In the genomic region with DNA sequence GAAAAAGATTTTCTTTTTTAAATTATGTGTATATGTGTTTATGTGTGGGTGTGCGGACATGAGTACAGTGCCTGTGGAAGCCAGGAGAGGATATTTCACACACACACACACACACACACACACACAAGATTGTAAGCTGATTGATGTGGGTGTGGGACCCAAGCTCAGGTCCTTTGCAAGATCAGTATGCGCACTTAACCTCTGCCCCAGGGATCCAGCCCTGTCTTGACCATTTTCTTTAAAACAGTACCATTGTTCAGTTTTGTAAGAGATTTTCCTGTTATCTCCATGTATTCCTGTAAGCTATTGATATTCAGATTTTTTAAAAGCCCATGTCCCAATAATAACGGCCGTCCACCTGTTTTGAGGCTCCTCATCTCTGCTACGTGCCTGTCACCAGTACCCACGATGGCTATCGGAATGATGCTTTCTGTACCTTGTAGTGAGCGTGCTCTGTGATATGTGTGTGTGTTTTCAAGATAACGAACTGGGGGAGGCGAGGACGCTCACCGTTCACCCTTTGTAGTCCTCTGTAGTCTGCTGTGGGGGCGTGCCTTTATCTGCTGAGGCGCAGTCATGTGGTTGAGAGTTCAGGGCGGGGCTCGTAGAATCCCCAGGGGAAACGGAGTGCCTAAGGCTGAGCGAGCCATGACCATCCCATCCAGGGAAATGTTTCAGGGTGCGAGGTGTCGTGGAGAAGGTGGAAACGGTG, we compare ENCODE assay signal across 19 mouse cellular contexts.
DNase-seq lines count a peak whose midpoint lies in the region; ATAC-seq and TF ChIP-seq lines count a peak whose summit lies in the region.
"Had no signal": no experiment of that assay in that cellular context is flagged by ENCODE, and none has a peak within 500 bp of the region (broad histone marks: within the 10 kb centered on the region; RNA-seq: fewer than 3 reads in every experiment).

No protein-coding gene starts in this region.

- no peak overlapping the region for H3K4me3 ChIP-seq in heart, embryonic 11.5 days (ENCODE audit: low read depth, low read length)
- H3K4me3 ChIP-seq in liver, embryonic 12.5 days = peak overlapping the region; percentile 29; the same call in 1 of the 2 replicates
- H3K4me3 ChIP-seq in hindbrain, postnatal 0 days (ENCODE audit: low read length) = no peak overlapping the region
- H3K4me3 ChIP-seq: forebrain, embryonic 12.5 days; heart, embryonic 15.5 days; limb, embryonic 12.5 days had no signal

- DNase-seq in heart, postnatal 10 days = no peak
- DNase-seq in testis, postnatal 14 days (ENCODE audit: low spot score) = peak; percentile 33
- no peak for DNase-seq in testis, postnatal 10 days (ENCODE audit: low spot score)
- DNase-seq in hindbrain, postnatal 0 days (ENCODE audit: low spot score) = no peak
- DNase-seq in adrenal gland, adult 8-10 months = no peak
- DNase-seq: adrenal gland, postnatal 14 days; cerebellum, adult 18-20 months; kidney, postnatal 10 days; layer of hippocampus, postnatal 36 days; lung, postnatal 14 days; right cerebral cortex, adult 18-20 months; thymus, postnatal 14 days had no signal

- no peaks in the 10 kb centered on the region for H3K27me3 ChIP-seq in heart, embryonic 11.5 days (ENCODE audit: control insufficient read depth, insufficient read depth, low read length)
- H3K27me3 ChIP-seq in liver, embryonic 12.5 days (replicated peaks) = no peaks in the 10 kb centered on the region
- H3K27me3 ChIP-seq in hindbrain, postnatal 0 days (ENCODE audit: insufficient read depth, low read length) = no peaks in the 10 kb centered on the region
- H3K27me3 ChIP-seq: forebrain, embryonic 12.5 days; heart, embryonic 15.5 days; limb, embryonic 12.5 days; Patski had no signal

- WGBS in heart, embryonic 11.5 days (ENCODE audit: insufficient replicate concordance) = 53% methylated on average over 21 of the region's 21 CpGs
- WGBS in liver, embryonic 12.5 days (ENCODE audit: insufficient replicate concordance) = 20% methylated on average over 21 of the region's 21 CpGs
- 83% methylated on average over 21 of the region's 21 CpGs for WGBS in hindbrain, postnatal 0 days

- ATAC-seq in heart, embryonic 11.5 days (replicated peaks; ENCODE audit: insufficient number of reproducible peaks, low FRiP score, low TSS enrichment) = peak; percentile 87
- ATAC-seq in liver, embryonic 12.5 days = peak; percentile 98
- no peak for ATAC-seq in hindbrain, postnatal 0 days
- ATAC-seq: hindbrain, embryonic 16.5 days; Patski had no signal

- intact Hi-C loops in heart, postnatal 10 days (cut with DNase I) = no loop called here

- H3K4me1 ChIP-seq in heart, embryonic 11.5 days (ENCODE audit: control insufficient read depth, insufficient read depth, low read length) = peaks cover 4% of the 10 kb centered on the region; the same call in 1 of the 2 replicates
- H3K4me1 ChIP-seq in liver, embryonic 12.5 days = peaks cover 17% of the 10 kb centered on the region
- no peaks in the 10 kb centered on the region for H3K4me1 ChIP-seq in hindbrain, postnatal 0 days (ENCODE audit: insufficient read depth, low read length)
- H3K4me1 ChIP-seq: forebrain, embryonic 12.5 days; heart, embryonic 15.5 days; limb, embryonic 12.5 days had no signal

- H3K9me3 ChIP-seq in heart, embryonic 11.5 days (replicated peaks; ENCODE audit: control insufficient read depth, low read length) = no peaks in the 10 kb centered on the region
- H3K9me3 ChIP-seq in liver, embryonic 12.5 days (replicated peaks) = 0 out of 2 replicates have a peak, but pooled peaks cover 2% of the 10 kb centered on the region
- H3K9me3 ChIP-seq in hindbrain, postnatal 0 days (ENCODE audit: low read length) = no peaks in the 10 kb centered on the region
- H3K9me3 ChIP-seq: forebrain, embryonic 12.5 days; heart, embryonic 15.5 days; limb, embryonic 12.5 days had no signal

- peak overlapping the region; percentile 40 for H3K4me2 ChIP-seq in heart, embryonic 11.5 days
- peak overlapping the region; percentile 64 for H3K4me2 ChIP-seq in liver, embryonic 12.5 days
- no peak overlapping the region for H3K4me2 ChIP-seq in hindbrain, postnatal 0 days (ENCODE audit: low read depth, low read length)
- H3K4me2 ChIP-seq: forebrain, embryonic 12.5 days; heart, embryonic 15.5 days; limb, embryonic 12.5 days had no signal

- TF ChIP-seq CTCF in hindbrain, postnatal 0 days (IDR thresholded peaks at IDR 0.05; ENCODE audit: low read depth) = no peak

- H3K36me3 ChIP-seq in heart, embryonic 11.5 days (ENCODE audit: control insufficient read depth, insufficient read depth, low read length) = peaks cover 5% of the 10 kb centered on the region; the same call in 1 of the 2 replicates
- H3K36me3 ChIP-seq in liver, embryonic 12.5 days = peaks cover 2% of the 10 kb centered on the region; the same call in 1 of the 2 replicates
- peaks cover 25% of the 10 kb centered on the region; the same call in 1 of the 2 replicates for H3K36me3 ChIP-seq in hindbrain, postnatal 0 days (ENCODE audit: insufficient read depth, low read length)

- no peak overlapping the region for H3K9ac ChIP-seq in heart, embryonic 11.5 days (ENCODE audit: low read depth, low read length)
- peak overlapping the region; percentile 29; the same call in 1 of the 2 replicates for H3K9ac ChIP-seq in liver, embryonic 12.5 days
- no peak overlapping the region for H3K9ac ChIP-seq in hindbrain, postnatal 0 days (replicated peaks; ENCODE audit: low read length)
- H3K9ac ChIP-seq: forebrain, embryonic 12.5 days; heart, embryonic 15.5 days; limb, embryonic 12.5 days had no signal

- no peak overlapping the region for H3K27ac ChIP-seq in heart, embryonic 11.5 days (ENCODE audit: low read depth, low read length)
- H3K27ac ChIP-seq in liver, embryonic 12.5 days = peak overlapping the region; percentile 49; the same call in 1 of the 2 replicates
- no peak overlapping the region for H3K27ac ChIP-seq in hindbrain, postnatal 0 days
- H3K27ac ChIP-seq: forebrain, embryonic 12.5 days; heart, embryonic 15.5 days; limb, embryonic 12.5 days had no signal
